Mouse (Mus musculus) embryonic fibroblast, embryonic 13.5 days (primary cell): ENCODE data around the gene Panx1.

Experiments
- CTCF ChIP-seq: IDR thresholded peaks from 2 replicates; pipeline ENCODE4 v1.5.1; 2011; ENCODE audit warnings: mild to moderate bottlenecking, control low read depth, low read length, moderate library complexity, borderline replicate concordance; ENCODE audit not compliant: insufficient read depth
- POLR2A ChIP-seq: IDR thresholded peaks from 2 replicates; pipeline ENCODE4 v1.6.1; 2011; ENCODE audit warnings: low read depth, mild to moderate bottlenecking, control low read depth, low read length, moderate library complexity

DNA sequence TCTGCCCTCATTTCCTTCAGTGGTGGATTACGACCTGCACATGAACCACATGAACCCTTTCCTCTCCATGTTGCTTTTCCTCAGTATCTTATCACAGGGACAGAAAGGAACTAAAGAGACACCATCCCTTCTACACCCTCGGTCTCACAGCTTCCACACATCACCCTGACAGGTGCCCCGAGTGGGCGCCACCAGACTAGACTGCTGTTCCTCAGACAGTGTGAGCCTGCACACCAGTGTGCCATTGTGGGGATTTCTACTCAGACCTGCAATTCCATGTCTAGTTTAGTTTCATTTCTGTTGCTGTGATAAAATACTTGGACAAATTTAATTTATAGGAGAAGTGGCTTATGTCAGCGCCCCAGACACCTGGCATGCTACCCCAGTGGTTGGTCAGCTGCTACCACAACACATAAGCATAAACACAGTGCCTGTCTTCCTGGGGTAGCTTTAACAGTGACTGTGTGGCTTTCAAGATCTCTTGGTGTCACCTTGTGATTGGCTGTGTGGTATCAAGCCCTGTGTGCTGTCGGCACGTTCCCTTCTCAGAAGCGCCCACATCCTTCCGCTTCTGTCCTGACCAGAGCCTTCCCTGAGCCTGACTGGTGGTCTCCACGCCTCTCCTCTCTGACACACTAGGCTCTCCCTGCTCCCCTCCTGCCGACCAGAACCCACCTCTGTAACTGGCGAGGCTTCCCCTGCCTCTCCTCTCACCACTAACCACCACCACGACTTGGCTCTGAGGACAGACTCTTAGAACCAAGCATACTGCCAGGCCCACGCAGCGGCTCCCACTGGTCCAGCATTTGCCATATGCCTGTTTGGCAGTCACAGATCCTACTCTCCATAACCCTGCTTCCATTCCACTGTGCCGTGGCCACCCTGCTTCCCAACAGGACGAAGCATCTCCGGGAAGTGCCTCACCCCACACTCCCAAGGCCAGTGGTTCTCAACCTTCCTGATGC, 27.2 kb downstream of the Panx1 start:
- TF ChIP-seq POLR2A = no peak
- no peak for TF ChIP-seq CTCF
